Mouse (Mus musculus) embryo, embryonic 11 days (tissue): Measurements from ENCODE around the gene Ccn2.
"Not testable (repeated sequence)": the region's sequence is repeated elsewhere in the genome, so short reads cannot be mapped to it uniquely, and the experiment has no call there.

Source experiments
- DNase-seq: peaks from one replicate; pipeline ENCODE4 v3.0.0-alpha.2; 2015

Ccn2 gene

DNA sequence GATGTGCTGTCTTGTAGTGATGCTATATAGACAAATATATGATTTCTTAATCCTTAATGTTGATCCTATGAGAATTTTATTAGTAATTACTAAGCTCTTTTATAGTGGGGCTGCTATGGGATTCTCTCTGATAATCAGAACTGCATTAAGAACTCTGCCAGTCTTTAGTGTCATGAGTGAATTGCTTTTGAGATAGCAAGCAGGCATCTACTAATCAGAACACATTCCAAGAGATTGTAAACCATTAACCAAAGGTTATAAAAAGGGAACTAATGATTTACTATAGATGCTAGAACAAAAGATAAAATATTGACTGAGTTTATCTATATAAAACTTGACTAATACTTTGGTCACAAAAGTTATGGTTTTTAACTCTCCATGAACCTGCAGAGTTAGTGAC is 8.5 kb downstream of the Ccn2 start:
- no peak for DNase-seq

GRCm38 (mm10) chr10:24609146-24609545 is 13.9 kb downstream of the Ccn2 start:
- no peak for DNase-seq

DNA sequence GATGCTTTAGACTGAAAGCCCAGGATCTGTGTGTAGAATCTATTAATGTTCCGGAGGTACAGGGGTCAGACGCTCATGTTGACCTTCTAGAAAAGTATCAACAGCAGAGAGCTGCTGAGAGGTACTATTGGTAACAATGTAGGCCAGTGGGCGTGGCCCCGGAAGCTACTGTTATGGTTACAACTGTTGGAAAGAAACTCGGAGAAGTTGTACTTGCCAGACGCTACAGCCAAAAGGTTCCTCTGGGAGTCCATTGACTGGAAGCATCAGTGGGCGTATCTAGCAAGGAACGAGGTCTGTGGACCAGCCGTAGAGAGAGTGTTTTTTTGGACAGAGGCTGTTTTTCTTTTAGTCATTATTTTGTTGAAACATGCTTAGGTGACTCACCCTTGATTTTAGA is 14.5 kb downstream of the Ccn2 start:
- DNase-seq: no peak

- DNase-seq: no peak
These were observed 19.5 kb downstream of the Ccn2 start for GRCm38 (mm10) chr10:24614726-24615125.

DNA sequence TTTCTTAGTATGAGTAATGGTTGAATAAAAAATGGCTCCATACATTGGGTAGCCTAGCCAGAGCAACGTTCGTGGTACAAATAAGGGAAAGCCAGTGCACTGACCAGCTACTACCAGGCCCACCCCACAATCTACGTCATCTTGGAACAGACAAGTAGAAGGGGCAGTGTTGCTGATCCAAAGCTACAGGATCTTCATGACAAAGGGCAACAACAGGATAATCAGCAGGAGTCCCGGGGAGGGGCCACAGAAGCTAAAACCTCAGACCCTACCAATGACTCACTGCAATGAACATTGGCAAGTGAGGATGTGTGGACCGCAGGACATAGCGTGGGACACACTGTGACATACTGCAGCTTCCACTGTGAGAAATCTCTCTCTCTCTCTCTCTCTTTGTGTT is 20.6 kb downstream of the Ccn2 start:
- DNase-seq: no peak

DNA sequence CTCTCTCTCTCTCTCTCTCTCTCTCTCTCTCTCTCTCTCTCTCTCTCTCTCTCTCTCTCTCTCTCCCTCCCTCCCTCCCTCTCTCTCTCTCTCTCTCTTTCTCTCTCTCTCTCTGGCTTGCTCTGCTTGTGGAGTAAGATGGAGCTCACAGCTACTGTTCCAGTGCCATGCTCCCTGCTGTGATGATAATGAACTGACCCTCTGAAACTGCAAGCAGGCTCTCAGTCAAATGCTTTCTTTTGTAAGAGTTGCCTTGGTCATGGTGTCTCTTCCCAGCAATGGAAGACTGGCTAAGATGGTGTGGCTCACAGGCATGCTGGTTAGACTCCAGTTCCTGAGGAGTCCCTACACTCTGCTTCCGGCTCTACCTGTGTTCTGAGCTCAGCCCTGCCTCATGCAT is 21.3 kb downstream of the Ccn2 start:
- DNase-seq: not testable (repeated sequence)

- DNase-seq: peak; percentile 66
These were observed 26.3 kb downstream of the Ccn2 start for GRCm38 (mm10) chr10:24621572-24621971.

- DNase-seq: peak; percentile 73
These were observed 27.3 kb downstream of the Ccn2 start for GRCm38 (mm10) chr10:24622586-24622985.

GRCm38 (mm10) chr10:24625060-24625701 is 29.9 kb downstream of the Ccn2 start:
- peak; percentile 88 for DNase-seq

DNA sequence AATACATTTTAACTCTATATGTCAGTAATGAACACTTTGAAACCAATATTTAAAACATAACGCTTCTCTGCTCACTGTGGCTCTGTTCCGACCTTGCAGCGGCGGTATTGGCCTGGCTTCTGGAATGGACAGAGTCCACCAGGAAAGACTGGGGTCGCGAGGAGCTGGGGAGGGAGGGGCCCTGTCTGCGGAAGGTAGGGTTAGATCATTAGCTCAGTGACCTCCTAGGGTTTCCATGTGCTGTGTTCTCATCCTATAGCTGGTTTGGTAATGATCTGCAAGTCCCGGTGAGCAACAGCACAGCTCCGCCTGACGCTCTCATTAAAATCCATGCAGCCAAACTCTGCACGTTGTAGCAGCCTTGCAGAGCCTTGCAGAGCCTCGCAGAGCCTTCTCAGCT is 32.0 kb downstream of the Ccn2 start:
- no peak for DNase-seq

- DNase-seq: no peak
These were observed 33.2 kb downstream of the Ccn2 start for GRCm38 (mm10) chr10:24628466-24628865.

- DNase-seq: no peak
These were observed 34.0 kb downstream of the Ccn2 start for GRCm38 (mm10) chr10:24629086-24629720.

GRCm38 (mm10) chr10:24630469-24631081 is 35.3 kb downstream of the Ccn2 start:
- DNase-seq: peak; percentile 79

DNA sequence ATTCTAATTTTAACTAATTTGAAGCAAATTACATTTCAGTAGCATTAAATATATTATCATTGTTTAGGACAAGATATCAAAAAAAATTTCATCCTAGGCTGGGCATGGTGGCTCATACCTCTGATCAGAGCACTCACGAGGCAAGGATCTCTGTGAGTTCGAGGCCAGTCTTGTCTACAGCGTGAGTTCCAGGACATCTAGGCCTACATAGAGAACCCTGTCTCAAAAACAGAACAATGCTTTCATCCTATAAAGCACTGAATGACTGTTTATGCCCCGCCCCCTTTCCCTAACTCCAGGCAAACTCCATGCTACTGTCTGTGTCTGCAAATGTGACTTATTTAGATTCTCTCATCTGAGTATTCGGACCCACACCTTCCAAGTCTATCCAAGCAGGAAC is 35.9 kb downstream of the Ccn2 start:
- DNase-seq: no peak

DNA sequence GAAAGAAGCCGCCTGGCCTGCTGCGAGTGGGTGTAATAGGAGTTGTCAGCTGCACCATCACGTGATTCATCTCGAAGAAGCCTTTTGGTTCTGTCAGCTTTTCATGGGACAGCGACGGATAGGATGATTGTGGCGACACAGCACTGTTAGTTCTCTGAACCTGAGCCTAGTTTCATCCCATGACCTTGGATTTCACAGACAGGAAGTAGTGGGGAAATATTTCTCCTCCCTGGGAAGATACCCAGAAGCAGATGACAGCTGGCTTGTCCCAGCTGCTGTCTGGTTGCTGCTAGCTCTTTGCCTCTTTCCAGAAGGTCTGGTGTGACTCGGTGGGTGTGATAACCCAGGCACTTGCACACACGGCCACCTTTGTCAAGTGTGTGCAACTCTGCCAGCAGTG is 39.0 kb downstream of the Ccn2 start:
- no peak for DNase-seq

DNA sequence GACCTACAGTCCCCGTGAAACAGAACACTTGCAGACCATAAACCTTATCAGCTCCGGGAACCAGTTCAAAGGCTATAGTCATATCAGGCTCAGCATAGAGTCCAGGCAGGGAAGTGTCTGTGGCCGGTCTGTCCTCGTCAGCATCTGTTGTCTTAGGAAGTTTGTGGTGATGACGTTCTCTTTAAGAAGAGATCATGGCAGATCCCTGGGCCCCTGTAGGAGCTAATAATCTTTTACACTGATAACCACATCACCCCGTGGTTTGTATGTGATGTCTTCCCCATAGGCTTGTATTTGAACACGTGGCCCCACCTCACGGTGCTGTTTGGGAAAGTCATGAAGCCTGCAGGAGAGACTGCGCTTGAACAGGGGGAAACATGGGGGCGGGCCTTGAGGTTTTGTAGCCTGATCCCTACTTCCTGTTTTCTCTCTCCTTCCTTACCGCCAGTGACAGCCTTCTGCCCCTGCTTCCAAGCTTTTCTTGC is 40.1 kb downstream of the Ccn2 start:
- DNase-seq: no peak

DNA sequence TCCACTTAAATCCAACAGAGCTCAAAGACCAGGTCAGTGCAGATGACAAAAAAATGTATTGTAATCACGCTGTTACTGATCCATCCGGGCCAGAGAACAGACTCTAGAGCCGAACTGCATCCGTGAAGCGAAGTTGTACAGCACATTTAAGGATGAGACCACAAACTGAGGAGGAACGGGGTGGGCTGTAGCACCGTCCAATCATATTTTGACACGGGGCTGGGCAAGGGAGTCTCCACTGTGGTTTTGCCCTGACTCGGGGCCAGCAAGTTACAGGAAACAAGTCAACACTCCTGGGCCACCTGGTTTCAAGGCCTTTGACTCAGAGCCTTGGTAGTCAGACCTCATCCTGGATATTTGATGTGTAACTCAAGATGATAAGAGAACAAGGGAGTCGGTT is 40.6 kb downstream of the Ccn2 start:
- no peak for DNase-seq

GRCm38 (mm10) chr10:24636986-24637385 is 41.7 kb downstream of the Ccn2 start:
- DNase-seq: no peak

DNA sequence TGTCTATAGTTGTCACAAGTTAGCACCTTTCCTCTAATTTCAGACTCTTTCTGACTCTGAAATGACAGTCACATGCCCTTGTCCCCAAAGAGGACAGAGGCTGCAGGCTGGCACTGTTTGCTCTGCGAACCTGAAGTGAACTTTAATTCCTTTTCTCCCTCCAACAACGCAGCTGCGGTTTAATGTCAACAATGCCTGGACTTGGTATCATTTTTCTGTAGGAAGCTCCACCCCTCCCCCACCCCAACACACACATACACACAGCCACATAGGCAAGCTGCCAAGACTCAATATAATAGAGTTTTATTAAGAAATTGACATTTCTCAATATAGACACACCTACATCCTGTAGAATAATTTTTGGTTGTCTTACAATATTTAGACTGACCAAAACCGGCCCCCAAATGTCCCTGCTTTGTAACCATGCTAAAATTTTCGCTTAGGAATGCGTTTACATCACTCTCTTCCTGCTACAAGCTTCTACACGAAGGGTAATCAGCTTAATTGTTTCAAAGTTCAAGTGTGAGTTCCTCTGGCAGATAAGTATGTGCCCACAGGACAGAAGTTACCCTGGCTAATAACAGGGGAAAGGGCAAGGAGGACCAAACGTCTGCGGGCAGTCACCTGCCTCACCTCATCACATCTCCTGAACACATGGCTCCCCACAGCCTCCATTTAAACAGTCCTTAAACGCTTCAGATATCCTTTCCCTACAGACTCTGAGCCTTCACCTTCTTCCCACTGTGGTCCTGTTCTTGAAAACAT is 43.2 kb downstream of the Ccn2 start:
- peak; percentile 43 for DNase-seq

DNA sequence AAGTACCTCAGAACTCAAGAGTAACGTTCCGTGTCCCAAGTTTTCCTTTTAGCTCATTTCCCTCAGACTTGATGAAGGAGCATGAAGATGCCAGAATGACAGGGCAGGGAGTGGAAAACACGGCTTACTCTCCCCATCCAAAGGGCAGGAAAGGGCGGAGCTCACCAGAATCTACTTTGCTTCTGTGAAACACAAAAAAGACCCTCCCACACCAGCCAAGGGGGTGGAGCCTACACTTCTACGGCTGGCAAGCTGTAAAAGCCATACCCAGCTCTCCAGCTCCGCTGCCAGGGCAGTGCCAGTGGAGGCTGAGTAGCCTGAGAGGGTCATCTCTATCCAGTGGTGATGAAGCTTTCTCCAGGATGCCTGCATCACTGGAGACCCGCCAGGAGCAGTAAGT is 44.4 kb downstream of the Ccn2 start:
- DNase-seq: no peak

- DNase-seq: no peak
These were observed 45.1 kb downstream of the Ccn2 start for GRCm38 (mm10) chr10:24640186-24640875.

DNA sequence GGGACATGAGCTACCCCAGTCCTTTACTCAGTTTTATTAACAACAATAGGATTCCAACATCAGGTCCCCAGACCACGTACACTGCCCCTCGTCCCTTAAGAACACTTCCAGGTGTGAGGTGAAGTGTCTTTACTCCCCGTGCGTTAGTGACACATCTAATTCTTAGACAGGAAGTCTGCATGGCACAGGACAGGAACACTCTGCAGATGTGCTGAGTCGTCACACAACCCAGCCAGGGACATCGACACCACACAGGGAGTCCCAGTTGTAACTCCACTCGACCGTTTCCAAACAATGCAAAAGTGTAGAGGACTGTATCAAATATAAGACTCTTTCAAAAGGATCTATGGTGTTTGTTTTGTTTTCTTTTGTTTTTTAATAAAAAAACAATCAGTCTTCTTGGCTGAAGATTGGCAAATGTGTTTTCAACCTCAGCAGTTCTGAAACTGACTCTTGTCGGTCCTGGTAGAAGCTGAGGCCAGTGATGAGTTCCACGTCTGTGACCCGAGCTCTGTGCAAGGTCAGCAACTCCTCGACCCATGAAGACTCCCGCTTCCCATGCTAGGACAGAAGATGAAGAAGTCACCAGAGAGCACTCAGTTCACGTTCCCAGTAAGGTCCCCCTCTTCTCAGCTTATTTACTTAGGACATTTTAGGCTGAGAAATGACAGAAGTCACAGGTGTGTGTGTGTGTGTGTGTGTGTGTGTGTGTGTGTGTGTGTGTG is 46.3 kb downstream of the Ccn2 start:
- DNase-seq: no peak
